Mouse (Mus musculus): ENCODE results near the gene Yod1. TPM values are rescaled to one million over a fixed set of nuclear protein-coding genes. Genes with fewer than 3 reads are reported as not detected.

The Yod1 gene
- 6.7 TPM for polyA plus RNA-seq (2017; shearing (Covaris generic))

DNA sequence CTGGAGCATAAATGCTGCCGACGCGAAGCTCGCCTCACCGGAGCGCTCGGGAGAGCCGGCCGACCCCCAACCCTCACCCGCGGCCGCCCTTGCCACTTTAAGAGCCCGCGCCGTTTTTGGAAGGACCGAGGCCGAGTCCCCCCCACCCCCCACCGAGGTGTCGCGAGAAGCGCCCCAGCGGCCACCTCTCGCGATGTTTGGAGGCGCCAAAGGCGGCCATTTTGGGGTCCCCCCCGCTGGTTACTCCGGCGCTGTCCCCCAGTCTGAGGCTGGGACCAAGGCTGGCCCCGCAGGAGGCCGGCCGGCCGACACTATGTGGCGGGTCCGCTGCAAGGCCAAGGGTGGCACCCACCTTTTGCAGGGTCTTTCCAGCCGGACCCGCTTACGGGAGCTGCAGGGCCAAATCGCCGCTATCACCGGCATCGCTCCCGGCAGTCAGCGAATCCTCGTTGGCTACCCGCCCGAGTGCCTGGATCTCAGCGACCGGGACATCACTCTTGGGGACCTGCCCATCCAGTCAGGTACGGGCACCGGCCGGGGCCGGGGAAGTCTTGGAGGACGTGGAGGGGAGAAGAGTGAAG, at the start of gene Yod1:
TSS of gene Yod1 (plus strand) at position 37 of the 581 bp plus-strand sequence.

DNA sequence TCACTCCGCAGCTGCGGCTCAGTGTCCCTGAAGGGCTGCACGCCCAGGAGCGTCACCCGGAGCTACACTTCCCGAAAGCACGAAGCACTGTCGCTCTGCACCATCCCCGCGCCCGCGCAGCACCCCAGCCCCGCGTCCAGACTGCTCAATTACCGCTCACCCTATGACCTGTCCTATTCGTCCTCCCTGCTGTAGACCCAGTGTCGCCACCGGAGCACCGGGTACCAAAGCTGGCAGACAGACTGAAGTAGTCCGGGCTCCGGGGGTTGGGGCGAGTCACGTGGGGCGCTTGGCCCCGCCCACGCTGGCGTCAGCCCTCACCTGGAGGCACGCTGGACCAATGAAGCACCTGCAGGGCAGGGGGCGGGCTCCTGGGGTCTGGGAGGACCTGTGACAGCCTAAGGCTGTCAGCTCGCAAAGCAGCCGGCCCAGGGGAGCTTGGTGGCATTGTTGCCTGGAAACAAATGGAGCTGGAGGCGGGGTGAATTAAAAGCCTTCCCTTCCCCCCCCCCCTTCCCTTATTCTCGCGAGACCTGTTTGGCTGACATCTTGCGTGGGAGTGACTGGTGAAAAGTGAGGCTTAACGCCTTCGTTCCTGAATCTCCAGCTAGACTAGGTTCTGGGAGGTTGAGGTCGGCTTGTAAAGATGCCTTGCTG, 1.4 kb upstream of the Yod1 start, which contains the start of gene Gm29427:
TSS of gene Gm29427 (minus strand) at position 239 of the 657 bp plus-strand sequence.

DNA sequence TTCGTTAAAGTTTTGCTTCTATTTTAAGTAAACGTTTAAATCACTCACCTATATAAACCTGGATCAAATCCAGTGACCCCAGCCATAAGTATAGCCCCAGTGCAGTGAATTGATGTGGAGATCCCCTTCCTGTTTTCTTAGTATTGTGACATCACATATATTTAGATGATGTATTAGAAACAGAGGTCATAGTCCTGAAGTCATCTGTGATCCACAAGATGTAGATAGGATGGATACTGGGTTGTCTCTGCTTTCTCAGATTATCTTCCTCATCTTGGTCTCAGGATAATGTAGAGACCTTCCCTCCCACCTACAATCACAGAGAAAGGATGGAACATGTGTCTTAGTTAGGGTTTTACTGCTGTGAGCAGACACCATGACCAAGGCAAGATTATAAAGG, 12.0 kb downstream of the Yod1 start, which contains the start of gene Pfkfb2:
TSS of gene Pfkfb2 (minus strand) at position 101 of the 400 bp plus-strand sequence.

DNA sequence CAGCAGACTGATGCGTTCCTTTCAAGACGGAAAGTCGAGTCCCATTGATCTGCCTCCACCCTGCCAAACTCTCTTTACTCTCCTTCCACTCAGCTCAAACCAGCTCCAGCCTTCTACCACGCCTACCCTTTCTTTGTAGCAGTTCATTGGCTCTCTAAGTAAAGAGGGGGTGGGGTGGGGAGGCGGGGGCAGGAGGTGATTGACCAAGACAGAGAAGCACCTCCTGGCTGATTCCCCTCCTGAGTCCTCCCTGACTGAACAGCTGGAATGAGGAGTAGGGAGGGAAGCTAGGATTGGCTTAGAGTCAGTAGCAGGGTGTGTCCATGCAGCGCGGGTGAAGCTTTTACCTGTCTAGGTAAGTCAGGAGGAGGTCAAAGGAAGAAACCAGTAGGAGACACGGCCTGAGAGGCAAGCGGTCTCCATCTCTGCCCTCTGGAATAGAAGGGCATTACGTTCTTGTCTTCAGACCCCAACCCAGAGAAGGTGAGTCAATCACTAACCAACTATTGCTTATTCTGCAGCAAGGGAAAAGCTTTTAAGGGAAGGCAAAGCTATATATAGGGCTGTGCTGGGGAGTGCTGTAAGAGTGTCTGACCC, 14.7 kb downstream of the Yod1 start, which contains the start of gene AA986860:
TSS of gene AA986860 (plus strand) at position 236 of the 597 bp plus-strand sequence.

Other genes starting within 250 kb of the Yod1 start
- not detected for gene Zp3r, start 87.7 kb upstream of the Yod1 start, polyA plus RNA-seq (2017; shearing (Covaris generic))
- gene C4bp, start 55.7 kb upstream of the Yod1 start, polyA plus RNA-seq (2017; shearing (Covaris generic)), result not detected
- gene Gm29427, start 1.5 kb upstream of the Yod1 start, polyA plus RNA-seq (2017; shearing (Covaris generic)), result not detected
- gene Pfkfb2, start 11.9 kb downstream of the Yod1 start, polyA plus RNA-seq (2017; shearing (Covaris generic)), result 4.9 TPM
- gene AA986860, start 14.6 kb downstream of the Yod1 start, polyA plus RNA-seq (2017; shearing (Covaris generic)), result 0.31 TPM
- gene Fcamr, start 83.6 kb downstream of the Yod1 start, polyA plus RNA-seq (2017; shearing (Covaris generic)), result 0.41 TPM
- 0.18 TPM for gene Pigr, start 109.4 kb downstream of the Yod1 start, polyA plus RNA-seq (2017; shearing (Covaris generic))
- gene Fcmr, start 148.3 kb downstream of the Yod1 start, polyA plus RNA-seq (2017; shearing (Covaris generic)), result 9.1 TPM
- gene Il24, start 170.1 kb downstream of the Yod1 start, polyA plus RNA-seq (2017; shearing (Covaris generic)), result not detected
- not detected for gene Il20, start 194.1 kb downstream of the Yod1 start, polyA plus RNA-seq (2017; shearing (Covaris generic))
- not detected for gene Il19, start 222.8 kb downstream of the Yod1 start, polyA plus RNA-seq (2017; shearing (Covaris generic))

Data from CD4-positive, CD25-positive, alpha-beta regulatory T cell (primary cell).